Mouse (Mus musculus) cerebellum, adult (tissue): ENCODE measurements around the gene Nedd9.

Experiments
- ATAC-seq: cut with Nextera tagmentation; 2 replicates; pipeline ENCODE4 v1.9.2; 2017; ENCODE audit warnings: mild to moderate bottlenecking, moderate library complexity, mixed read lengths; ENCODE audit not compliant: insufficient number of reproducible peaks, low FRiP score, low TSS enrichment

Gene Nedd9

GRCm38 (mm10) chr13:41353676-41354075 is 133.5 kb downstream of the Nedd9 start:
- no peak for ATAC-seq

DNA sequence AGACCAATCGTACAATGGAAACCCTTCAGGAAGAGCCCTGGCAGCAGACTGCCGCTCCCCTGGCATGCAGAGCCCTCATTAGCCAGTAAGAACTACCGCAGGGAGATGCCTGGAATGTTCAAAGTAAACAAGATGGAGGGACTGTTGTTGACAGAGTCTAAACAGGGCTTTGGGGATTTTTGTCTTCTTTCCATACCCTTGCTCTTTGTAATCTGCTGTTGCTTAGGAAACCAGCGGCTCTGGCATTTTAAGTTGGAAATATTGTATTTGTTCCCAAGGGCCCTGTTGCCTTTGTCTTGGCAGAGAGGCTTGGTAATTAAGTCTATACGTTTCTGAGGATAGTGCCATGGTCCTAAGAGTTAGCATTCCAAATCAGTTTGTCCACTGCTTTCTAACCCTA is 134.8 kb downstream of the Nedd9 start:
- ATAC-seq = no peak

DNA sequence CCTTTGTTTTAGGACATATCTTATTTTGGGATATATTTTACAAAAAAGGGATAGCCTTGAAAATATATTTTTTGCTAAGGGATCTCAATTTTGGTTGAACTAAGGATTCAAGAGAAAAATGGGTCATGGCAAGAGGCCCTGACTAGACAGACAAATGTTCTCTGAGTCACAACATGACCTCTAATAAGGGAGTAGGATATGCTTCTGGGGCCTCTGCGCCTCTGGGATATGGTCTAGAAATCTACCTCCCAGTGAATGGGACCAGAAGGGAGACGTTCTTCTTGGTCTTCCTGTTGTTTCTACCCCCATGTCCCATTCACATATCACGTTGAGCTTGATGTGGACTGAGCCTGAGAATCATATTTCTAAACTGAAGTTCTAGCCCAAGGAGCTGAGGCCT is 136.6 kb downstream of the Nedd9 start:
- no peak for ATAC-seq

DNA sequence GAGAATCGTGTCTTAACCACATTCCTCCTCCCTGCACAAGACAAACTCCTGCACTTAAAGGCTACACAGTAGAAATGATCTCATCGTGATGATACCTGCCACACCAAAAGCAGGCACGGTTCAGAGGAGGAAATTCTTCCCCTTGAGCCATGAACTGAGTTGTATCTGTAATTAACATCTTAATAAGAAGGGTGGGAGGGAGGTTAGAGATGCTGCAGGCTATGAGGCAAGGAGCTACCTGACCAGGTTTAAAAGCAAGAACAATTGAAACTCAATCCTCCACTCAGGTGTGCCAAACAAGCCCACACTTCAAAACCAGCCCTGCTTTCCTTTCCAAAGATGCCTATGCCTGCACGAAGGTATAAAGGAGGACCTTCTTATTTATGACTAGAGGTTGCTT is 137.4 kb downstream of the Nedd9 start:
- no peak for ATAC-seq

- no peak for ATAC-seq
These were observed 141.4 kb downstream of the Nedd9 start for GRCm38 (mm10) chr13:41345756-41346155.

DNA sequence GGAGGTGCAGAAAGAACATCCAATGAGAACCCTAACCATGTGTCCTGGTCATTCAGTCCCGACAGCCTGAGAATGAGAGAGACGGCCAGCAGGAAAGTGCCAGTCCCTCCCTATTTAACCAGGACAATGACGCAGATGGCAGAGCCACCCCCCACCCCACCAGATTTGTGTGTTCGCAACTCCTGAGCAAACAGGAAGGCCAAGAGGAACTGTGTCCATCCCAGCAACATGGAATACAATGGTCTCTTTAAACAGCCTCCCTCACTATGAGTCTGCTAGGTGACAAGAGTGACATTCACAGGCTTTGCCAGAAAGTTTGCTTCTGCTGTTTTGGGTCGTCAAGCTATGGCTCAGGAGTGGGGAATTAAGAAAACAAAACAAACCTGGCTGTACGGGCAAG is 141.9 kb downstream of the Nedd9 start:
- ATAC-seq = no peak

GRCm38 (mm10) chr13:41343887-41344266 is 143.3 kb downstream of the Nedd9 start:
- no peak for ATAC-seq

DNA sequence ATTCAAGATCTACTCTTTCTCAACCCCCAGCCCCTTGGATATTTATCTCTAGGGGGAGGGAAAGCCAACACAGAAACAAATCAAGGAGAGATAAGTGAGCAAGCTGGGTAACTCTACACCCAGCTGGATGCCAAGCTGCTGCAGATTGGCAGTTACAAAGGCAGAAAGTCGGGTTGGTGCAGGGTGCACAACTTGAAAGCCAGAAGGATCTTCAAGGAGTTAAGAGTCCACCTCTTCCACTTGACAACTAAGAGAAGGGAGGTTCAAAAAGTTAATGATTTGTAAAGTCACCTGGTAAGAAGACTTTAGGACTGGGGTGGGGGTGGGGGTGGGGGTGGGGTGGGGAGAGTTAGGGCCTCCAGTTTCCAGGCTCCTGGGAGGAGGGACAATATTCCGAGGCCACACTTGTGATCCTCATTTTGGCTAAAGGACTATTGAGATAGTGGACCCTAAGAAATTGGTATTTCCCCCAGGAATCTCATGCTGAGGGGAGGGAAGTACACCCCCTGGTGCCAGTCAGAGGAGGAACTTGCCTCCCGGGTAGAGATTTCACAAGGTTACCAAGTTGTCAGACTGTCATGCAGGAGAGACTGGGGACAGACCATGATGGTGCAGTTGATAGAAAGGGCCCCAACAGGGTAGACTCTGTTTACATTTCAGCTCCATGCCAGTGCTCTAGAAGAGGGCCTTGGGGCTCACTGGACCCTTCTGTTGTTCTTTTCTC is 143.8 kb downstream of the Nedd9 start:
- ATAC-seq = no peak

- no peak for ATAC-seq
These were observed 145.7 kb downstream of the Nedd9 start for GRCm38 (mm10) chr13:41341422-41341821.

DNA sequence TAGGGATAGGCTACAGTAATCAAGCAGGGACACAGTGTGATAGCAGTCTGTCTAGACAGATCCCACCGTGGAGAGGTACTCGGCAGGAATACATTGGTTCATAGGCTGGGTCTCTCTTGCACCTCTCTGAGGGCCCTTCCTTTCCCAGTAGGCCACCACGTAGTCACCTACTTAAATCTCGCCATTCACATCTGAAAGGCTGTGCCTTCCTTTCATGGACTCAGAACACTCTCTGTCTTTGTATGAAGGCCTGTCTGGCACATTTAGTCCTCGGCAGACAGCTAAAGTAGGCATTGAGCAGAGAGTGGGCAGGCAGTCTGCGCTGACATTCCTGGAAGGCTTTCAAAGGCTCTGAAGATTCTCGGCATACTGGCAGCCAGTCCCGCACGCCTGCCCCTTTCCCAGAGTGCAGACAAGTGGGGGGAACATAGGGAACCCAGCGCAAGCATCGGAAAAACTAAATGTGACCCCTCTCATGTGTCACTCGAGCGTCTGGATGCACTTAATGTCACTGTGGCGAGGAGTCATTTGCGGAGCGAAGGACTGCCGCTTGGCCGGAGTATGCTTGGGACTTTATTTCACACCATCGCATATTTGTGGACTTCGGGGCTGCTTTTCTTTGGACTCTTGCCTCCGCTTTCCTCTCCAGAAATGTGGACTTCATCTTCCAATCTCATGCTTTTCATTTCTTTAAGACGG is 147.4 kb downstream of the Nedd9 start:
- no peak for ATAC-seq

DNA sequence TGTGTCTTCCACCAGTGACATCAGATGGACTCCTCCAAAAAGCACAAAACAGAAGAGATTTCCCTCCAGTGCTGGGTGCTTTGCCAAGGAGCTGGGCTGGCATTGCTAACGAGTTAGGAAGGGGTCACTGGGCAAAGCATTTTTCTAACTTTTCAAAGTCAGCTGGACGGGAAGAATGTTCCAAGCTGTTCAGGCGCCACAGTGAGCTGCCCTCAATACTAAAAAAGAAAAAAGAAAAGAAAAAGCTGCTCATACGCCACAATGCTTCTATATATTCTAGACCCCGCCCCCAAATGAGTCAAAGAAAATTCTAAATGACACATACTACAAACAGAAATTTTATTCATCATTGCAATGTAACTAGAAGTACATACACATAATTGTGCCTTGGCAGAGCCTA is 148.0 kb downstream of the Nedd9 start:
- ATAC-seq = no peak

GRCm38 (mm10) chr13:41337407-41337806 is 149.8 kb downstream of the Nedd9 start:
- ATAC-seq = no peak

DNA sequence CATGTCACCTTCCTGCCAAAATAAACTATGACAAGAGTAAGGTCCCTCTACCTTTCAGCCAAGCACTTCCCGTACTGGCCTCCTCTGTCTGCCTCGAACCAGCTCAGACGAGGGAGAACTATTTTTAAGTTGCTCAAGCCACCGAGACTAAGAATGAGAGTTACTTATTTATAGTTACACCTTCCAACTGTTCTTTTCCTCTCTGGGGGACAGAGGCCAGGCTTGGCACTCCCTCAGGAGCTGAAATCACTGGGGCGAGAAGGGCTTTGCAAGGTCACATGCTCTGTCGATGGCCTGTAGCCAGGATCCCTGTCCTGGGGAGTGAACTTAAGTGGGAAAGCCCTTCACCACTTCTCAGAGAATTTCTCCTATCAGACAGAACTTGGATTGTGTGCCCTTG is 150.9 kb downstream of the Nedd9 start:
- no peak for ATAC-seq

DNA sequence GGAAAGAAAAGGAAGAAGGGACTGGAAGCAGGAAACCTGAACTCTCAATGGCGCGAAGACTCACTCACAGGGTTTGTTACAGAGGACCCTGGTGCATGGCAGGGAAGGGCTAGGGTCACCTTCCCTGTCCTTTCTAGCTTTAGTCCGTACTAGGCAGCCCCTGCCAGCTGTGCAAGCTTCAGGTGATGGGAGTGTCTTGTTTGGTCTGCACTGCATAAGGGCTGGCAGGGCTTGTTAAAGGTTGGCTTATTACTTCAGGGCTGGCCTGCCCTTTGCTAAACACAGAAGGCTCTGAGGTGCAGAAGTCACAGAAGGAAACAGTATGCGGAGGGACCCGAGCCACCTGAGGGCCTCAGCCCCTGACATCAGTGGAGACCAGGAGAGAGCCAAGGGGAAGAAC is 151.4 kb downstream of the Nedd9 start:
- ATAC-seq = no peak

DNA sequence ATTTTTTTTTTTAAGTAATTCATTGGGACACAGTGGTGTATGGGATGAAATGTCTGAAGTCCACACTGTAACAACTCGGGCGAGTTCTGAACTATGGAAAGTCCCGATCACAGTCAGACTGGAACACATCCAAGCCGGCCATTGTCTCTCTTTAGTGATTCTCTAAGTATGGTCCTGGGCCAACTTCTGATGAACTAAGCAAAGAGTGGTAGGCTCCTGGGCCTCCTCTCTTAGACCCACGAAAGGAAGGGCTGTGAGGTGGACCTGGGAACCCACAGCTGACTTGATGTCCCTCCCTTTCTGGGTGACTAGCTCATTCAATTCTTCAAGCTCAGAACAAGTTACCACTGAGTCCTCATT is 152.5 kb downstream of the Nedd9 start:
- ATAC-seq = no peak

DNA sequence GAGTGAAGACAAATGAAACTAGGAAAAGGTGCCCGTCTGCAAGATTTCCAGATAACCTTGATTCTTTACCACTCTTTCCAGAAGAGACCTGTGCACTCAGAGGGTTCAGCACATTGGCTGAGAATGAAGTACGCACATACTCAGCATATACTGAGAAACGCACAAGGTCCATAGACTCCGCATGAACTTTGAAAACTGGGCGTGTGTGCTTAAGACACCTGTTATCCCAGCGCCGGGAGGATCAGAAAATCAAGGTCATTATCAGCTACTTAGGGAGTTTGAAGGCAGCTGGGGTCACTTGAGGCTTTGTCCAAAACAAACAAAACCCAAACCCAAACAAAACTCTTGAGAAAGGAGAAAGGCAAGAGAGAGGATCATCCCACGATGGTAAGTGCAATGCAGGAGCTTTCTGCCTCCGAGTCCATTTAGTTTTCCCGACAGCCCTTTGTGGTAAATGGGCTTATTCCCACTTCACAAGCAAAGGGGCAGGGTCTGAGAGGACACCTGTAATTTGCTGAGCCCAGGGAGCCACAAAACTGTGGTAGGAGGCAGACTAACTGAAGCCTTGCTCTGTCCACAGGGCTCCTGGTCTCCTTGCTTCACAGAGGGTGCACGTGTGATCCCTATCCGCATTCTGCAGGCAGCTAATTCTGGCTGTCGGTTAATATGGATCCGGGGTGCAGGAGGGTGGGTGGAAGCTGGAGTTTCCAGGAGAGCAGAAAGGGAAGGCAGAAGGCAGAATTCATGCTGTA is 153.1 kb downstream of the Nedd9 start:
- ATAC-seq = no peak

DNA sequence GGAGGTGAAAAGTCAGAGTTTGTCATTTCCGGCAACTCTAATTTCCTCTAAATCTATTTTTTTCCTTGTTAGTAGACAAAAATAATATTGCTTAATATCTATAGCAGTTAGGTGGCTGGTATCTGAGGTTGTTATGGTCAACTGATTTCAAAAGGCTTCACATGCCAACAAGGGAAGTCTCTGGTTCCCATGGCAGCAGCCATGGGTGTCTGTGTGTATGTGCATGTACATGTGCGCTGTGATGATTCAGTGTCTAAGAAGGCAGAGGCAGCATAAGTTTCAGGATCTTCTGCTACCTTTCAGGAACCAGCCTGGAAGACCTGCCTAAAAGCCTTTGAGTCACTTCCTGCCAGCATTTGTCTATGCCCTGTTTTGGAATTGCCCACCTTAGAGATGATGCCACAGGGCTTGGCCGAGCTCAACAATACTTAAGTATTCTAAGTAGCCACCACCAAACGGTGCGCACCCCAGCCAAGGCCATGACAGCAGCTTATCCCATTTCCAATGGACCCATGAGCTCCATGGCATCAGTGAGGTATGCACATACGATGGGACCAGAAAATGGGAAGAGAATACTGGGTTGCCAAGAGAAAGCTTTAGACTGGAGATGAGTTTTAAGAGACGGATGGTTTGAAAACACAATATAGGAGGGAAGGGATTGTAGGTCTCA is 155.4 kb downstream of the Nedd9 start:
- ATAC-seq = no peak

DNA sequence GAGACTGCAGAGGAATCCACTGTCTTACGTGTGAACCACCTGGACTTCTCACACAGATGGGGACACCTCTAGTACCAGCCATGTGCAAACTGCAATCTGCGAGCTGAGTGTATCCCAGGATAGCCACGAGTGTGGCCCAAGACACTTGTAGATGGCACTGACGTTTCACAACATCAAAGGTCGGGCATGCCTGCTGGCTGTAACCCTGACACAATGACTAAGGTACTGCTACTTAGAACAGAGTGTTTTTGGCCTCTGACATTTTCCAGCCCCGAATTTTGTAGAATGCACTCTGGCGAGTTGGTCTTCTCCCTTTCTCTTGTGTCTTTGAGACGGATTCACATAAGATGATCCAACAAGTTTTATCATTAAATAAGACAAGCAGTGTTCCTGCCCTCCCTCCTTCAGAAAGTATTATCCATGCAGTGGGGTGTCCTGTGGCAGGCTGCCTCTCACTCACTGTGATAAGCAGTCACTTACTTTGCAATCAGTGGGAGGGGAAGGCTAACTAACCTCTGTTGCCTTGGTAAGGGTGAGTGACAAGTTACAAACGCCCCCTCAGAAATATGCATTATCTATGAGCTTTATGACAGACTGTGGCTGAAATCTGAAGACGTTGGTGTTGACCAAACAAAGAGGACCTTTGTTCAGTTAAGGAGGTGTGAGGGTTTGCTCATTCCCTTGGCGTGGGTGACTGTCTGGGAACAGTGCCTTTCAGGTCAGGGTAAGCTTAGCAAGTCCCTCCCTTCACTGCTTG is 156.4 kb downstream of the Nedd9 start:
- no peak for ATAC-seq

DNA sequence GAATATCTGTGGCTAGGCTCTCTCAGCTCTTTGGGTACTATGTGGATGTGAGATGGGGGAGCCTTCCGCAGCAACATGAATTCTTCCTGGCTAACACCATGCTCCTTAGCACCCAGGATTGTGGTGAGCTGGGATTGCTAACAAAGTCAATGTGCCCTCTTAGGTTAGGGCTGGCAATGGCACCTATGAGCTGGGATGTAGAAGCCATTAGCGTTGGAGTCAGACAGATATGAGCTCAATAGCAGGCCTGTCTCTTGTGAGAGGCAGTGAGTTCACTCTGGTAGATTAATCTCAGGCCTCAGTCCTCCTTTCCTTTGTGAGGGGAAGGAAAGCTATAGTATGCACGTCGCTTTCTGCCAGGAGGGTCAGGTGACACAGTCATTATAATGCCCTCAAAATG is 157.1 kb downstream of the Nedd9 start:
- ATAC-seq = no peak

DNA sequence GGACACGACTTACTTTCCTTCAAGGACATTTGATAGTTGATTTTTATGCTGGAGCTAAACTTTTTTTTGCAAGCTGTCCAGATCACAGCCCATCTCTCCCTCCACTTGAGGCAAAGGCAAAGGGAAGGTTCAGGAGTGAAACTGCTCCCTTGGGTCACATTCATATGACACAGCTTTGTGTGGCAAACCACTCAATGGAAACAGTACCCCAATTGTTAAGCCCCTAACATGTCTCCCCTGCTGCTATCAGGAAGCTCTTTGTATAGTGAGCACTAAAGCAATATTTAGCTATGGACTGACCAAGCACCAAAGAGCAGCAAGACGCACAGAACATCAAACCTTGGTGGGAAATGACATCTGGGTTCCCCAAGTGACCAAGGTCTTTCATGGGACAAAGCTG is 158.7 kb downstream of the Nedd9 start:
- no peak for ATAC-seq
